Mouse (Mus musculus): ENCODE measurements around the gene Panx1.
A peak's percentile ranks its signal among the peaks of the same experiment; 100 is the strongest.

The Panx1 gene

GRCm38 (mm10) chr9:15021156-15021555, 24.1 kb downstream of the Panx1 start:
- DNase-seq, result no peak

- no peak for DNase-seq
Measured at GRCm38 (mm10) chr9:15020561-15021080, 24.7 kb downstream of the Panx1 start.

- no peak for DNase-seq
Measured at GRCm38 (mm10) chr9:15018756-15019131, 26.5 kb downstream of the Panx1 start.

- DNase-seq, result peak; percentile 54
Measured at GRCm38 (mm10) chr9:15017791-15018755, 27.2 kb downstream of the Panx1 start.

GRCm38 (mm10) chr9:15015223-15015956, 29.9 kb downstream of the Panx1 start:
- DNase-seq, result peak; percentile 44

- DNase-seq, result no peak
Measured at GRCm38 (mm10) chr9:15007566-15007965, 37.7 kb downstream of the Panx1 start.

GRCm38 (mm10) chr9:15004298-15004685, 41.0 kb downstream of the Panx1 start:
- DNase-seq, result no peak

GRCm38 (mm10) chr9:15003676-15004297, 41.5 kb downstream of the Panx1 start:
- DNase-seq, result no peak

GRCm38 (mm10) chr9:15002995-15003613, 42.2 kb downstream of the Panx1 start:
- DNase-seq, result no peak

GRCm38 (mm10) chr9:14998790-14999189, 46.5 kb downstream of the Panx1 start:
- no peak for DNase-seq

GRCm38 (mm10) chr9:14997271-14998055, 47.8 kb downstream of the Panx1 start:
- DNase-seq, result no peak

- DNase-seq, result no peak
Measured at GRCm38 (mm10) chr9:14995525-14995924, 49.8 kb downstream of the Panx1 start.

- DNase-seq, result no peak
Measured at GRCm38 (mm10) chr9:14988606-14989293, 56.5 kb downstream of the Panx1 start.

- DNase-seq, result no peak
Measured at GRCm38 (mm10) chr9:14983141-14983540, 62.1 kb downstream of the Panx1 start.

GRCm38 (mm10) chr9:14982683-14983082, 62.6 kb downstream of the Panx1 start:
- DNase-seq, result no peak

GRCm38 (mm10) chr9:14981539-14982155, 63.6 kb downstream of the Panx1 start:
- DNase-seq, result no peak

- no peak for DNase-seq
Measured at GRCm38 (mm10) chr9:14974251-14975232, 70.7 kb downstream of the Panx1 start.

GRCm38 (mm10) chr9:14973762-14974161, 71.5 kb downstream of the Panx1 start:
- no peak for DNase-seq

GRCm38 (mm10) chr9:14970805-14971525, 74.3 kb downstream of the Panx1 start:
- DNase-seq, result no peak

Data from cerebellum, adult 11 months (tissue).